ENCODE assay signal across 9 mouse cellular contexts in genomic region chr9:63862427-63862826, GRCm38 (mm10).
DNase-seq lines count a peak whose midpoint lies in the region; ATAC-seq lines count a peak whose summit lies in the region.
"Had no signal": no experiment of that assay in that cellular context is flagged by ENCODE, and none has a peak within 500 bp of the region (broad histone marks: within the 10 kb centered on the region; RNA-seq: fewer than 3 reads in every experiment).

No protein-coding gene starts in this region.

- H3K9ac ChIP-seq in lung, embryonic 16.5 days (ENCODE audit: low read length): no peak overlapping the region
- H3K9ac ChIP-seq in midbrain, embryonic 14.5 days (replicated peaks; ENCODE audit: low read length): no peak overlapping the region
- H3K9ac ChIP-seq: limb, embryonic 15.5 days had no signal

- no peaks in the 10 kb centered on the region for H3K9me3 ChIP-seq in lung, embryonic 16.5 days (ENCODE audit: control insufficient read depth, low read length)
- H3K9me3 ChIP-seq in midbrain, embryonic 14.5 days (ENCODE audit: control insufficient read depth, low read length): no peaks in the 10 kb centered on the region
- H3K9me3 ChIP-seq: limb, embryonic 15.5 days had no signal

- 37% methylated on average over 6 of the region's 6 CpGs for WGBS in lung, embryonic 16.5 days
- 31% methylated on average over 6 of the region's 6 CpGs for WGBS in midbrain, embryonic 14.5 days

- H3K36me3 ChIP-seq in lung, embryonic 16.5 days (ENCODE audit: control insufficient read depth, insufficient read depth, low read length): no peaks in the 10 kb centered on the region
- no peaks in the 10 kb centered on the region for H3K36me3 ChIP-seq in midbrain, embryonic 14.5 days (ENCODE audit: control insufficient read depth, insufficient read depth, low read length)
- H3K36me3 ChIP-seq: limb, embryonic 15.5 days had no signal

- H3K4me2 ChIP-seq in lung, embryonic 16.5 days (ENCODE audit: low read depth, low read length): no peak overlapping the region
- H3K4me2 ChIP-seq in midbrain, embryonic 14.5 days (ENCODE audit: low read length): no peak overlapping the region
- H3K4me2 ChIP-seq: limb, embryonic 15.5 days had no signal

- DNase-seq in cerebellum, postnatal 10 days: peak; percentile 44 to 45
- no peak for DNase-seq in cerebellum, adult 9-10 months
- DNase-seq in lung, postnatal 14 days: no peak
- DNase-seq in embryo, embryonic 10.5 days (ENCODE audit: low spot score): peak; percentile 84
- DNase-seq in midbrain, embryonic 14.5 days: peak; percentile 76
- no peak for DNase-seq in layer of hippocampus, adult 8-10 months (ENCODE audit: low spot score in 2 of 2)
- no peak for DNase-seq in spleen, postnatal 36 days (ENCODE audit: low spot score in 2 of 2)

- 0 out of 2 replicates have a peak, but pooled peaks cover 4% of the 10 kb centered on the region for H3K4me1 ChIP-seq in lung, embryonic 16.5 days (replicated peaks; ENCODE audit: control insufficient read depth, insufficient read depth, low read length)
- H3K4me1 ChIP-seq in midbrain, embryonic 14.5 days (ENCODE audit: control insufficient read depth, insufficient read depth, low read length): peaks cover 8% of the 10 kb centered on the region; the same call in 1 of the 2 replicates
- H3K4me1 ChIP-seq: limb, embryonic 15.5 days had no signal

- no peak overlapping the region for H3K4me3 ChIP-seq in lung, embryonic 16.5 days (ENCODE audit: low read length)
- H3K4me3 ChIP-seq in midbrain, embryonic 14.5 days (replicated peaks; ENCODE audit: low read depth, low read length): no peak overlapping the region
- H3K4me3 ChIP-seq: limb, embryonic 15.5 days had no signal

- peak; percentile 64 for ATAC-seq in lung, embryonic 16.5 days (ENCODE audit: low read depth)
- no peak for ATAC-seq in midbrain, embryonic 14.5 days (ENCODE audit: low FRiP score, low TSS enrichment)

- no peak overlapping the region for H3K27ac ChIP-seq in lung, embryonic 16.5 days (ENCODE audit: low read length)
- H3K27ac ChIP-seq in midbrain, embryonic 14.5 days (replicated peaks; ENCODE audit: low read depth, low read length): no peak overlapping the region
- H3K27ac ChIP-seq: limb, embryonic 15.5 days had no signal

- H3K27me3 ChIP-seq in lung, embryonic 16.5 days (ENCODE audit: control insufficient read depth, insufficient read depth, low read depth, low read length): no peaks in the 10 kb centered on the region
- H3K27me3 ChIP-seq in midbrain, embryonic 14.5 days (ENCODE audit: control insufficient read depth, insufficient read depth, low read length): no peaks in the 10 kb centered on the region

Comparison
In these comparisons a context has a peak if more than half of its experiments do, and no peak if none do; other contexts are left out.
1. DNase-seq: peak in cerebellum, postnatal 10 days (2 of 2), embryo, embryonic 10.5 days (single experiment) and midbrain, embryonic 14.5 days (single experiment); none in cerebellum, adult 9-10 months (single experiment), lung, postnatal 14 days (single experiment), layer of hippocampus, adult 8-10 months (0 of 2) and spleen, postnatal 36 days (0 of 2).